Mouse (Mus musculus) heart, adult 8-10 months (tissue): Measurements from ENCODE around the gene Jak1. TPM values are rescaled to one million over a fixed set of nuclear protein-coding genes. Genes with fewer than 3 reads are reported as not detected.
A peak's percentile ranks its signal among the peaks of the same experiment; 100 is the strongest.

Experiments used
- DNase-seq: peaks from one replicate; pipeline ENCODE4 v3.0.0; 2022; ENCODE audit warnings: low spot score
- total RNA-seq, 4 experiments: library from RNA; stranded (reverse); gene quantifications; 2 replicates each; pipeline ENCODE4 v1.2.4; 2022

The Jak1 gene
- total RNA-seq, 4 experiments from 2014 or later = 80.9 to 106 (median 90.0) TPM

DNA sequence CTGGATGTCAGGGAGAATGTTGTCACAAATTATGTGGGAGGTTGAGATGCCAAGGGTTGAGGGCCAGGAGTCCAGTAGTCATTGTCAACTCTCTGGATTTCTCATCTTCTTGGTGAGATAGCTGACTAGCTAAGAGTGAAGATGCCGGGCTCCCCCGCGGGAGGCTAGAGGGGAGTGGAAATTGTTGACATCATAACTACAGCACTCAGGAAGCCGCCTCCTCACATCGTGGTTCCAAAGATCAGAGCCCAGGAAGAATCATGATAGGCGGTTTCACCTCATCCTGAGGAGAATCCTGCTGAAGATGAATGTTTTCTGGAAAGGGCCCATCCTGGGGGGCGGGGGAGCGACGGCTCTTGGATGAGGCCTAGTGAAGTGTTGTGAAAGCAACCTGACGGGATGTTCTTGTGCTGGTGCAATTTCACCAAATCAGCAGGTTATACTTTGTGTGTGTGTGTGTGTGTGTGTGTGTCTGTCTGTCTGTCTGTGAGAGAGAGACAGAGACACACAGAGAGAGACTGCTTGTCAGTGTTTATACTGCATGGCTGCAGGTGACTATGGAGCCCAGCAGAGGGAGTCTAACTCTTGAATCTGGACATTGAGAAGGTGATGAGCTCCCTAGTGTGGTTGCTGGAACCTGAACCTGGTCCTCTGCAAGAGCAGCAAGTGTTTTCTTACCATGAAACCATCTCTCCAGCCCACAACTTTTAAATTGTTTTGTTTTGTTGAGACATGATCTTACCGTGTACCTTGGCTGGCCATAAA lies 118.0 kb downstream of the Jak1 start:
- DNase-seq = no peak

- peak; percentile 52 for DNase-seq
Measured at GRCm38 (mm10) chr4:101146047-101146745, 118.9 kb downstream of the Jak1 start.

- no peak for DNase-seq
Measured at GRCm38 (mm10) chr4:101144790-101145189, 120.3 kb downstream of the Jak1 start.

- DNase-seq = no peak
Measured at GRCm38 (mm10) chr4:101144361-101144760, 120.7 kb downstream of the Jak1 start.

GRCm38 (mm10) chr4:101143901-101144300 lies 121.2 kb downstream of the Jak1 start:
- no peak for DNase-seq

GRCm38 (mm10) chr4:101141768-101142167 lies 123.3 kb downstream of the Jak1 start:
- no peak for DNase-seq

DNA sequence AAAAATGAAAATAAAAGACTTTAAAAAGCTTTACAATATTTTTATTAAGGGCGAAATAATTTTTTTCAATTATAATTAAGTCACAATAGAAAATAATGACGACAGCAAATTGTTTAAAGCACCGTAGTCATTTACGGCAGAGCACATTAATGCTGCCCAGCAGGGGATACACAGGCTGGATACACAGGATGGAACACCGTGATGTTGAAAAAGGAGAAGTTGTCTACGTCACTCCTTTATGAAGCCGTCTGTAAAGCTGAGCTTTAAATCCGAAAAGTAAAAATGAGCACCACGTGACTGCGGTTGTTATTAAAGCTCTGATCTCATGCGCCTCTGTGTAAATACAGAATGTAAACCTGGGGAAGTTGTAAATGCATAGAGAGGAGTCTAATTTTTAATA lies 127.1 kb downstream of the Jak1 start:
- no peak for DNase-seq

- no peak for DNase-seq
Measured at GRCm38 (mm10) chr4:101135909-101136308, 129.2 kb downstream of the Jak1 start.

- no peak for DNase-seq
Measured at GRCm38 (mm10) chr4:101135013-101135412, 130.1 kb downstream of the Jak1 start.

DNA sequence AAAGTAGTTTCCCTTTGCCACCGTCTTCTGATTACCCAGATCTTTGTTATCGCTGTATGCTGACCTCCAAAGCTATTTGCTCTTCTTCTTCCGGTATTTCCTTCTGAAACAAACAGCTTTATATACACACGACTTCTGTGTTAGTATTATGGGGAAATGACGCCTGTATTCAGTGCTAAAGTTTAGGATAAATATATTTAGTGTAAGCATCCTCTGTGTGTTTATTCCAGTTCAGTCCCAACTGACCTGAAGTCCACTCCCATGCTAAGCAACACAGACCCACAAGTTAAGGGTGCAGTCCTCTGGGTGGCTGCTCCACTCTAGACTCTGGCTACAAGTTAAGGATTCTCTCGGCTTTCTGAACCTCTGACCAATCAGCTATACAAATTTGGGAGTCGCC lies 144.1 kb downstream of the Jak1 start:
- DNase-seq = no peak

DNA sequence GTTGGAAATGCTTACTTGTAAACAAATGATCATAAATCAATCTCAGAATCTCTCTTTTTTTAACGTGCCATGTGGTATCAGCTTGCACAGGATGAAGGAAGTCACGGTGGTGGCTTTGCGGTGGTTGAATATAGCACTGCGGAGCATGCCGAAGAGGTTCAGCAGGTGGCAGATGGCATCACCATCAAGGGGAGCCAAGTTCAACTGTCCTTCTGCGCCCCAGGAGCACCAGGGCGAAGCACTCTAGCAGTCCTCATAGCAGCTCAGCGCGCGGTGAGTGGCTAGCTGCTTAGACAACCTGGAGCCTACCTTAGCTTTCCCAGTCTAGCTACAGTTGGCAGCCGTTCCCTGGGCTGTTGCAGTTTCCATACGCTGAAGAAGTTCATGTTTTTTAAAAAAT lies 158.0 kb downstream of the Jak1 start:
- DNase-seq = no peak

Other genes starting within 250 kb of the Jak1 start
- gene Gm10577, start 244.6 kb downstream of the Jak1 start, total RNA-seq = not detected
- gene Raver2, start 196.3 kb downstream of the Jak1 start, total RNA-seq = 1 to 10 TPM; 2.3 to 4.6 (median 2.9) TPM
- gene Ak4, start 154.0 kb upstream of the Jak1 start, total RNA-seq = 10 to 100 TPM; 28.8 to 57.2 (median 40.5) TPM
- under 1 TPM; 0.32 to 0.87 (median 0.61) TPM for gene Dnajc6, start 231.4 kb upstream of the Jak1 start, total RNA-seq